Mouse (Mus musculus) forebrain, embryonic 14.5 days (tissue): ENCODE measurements at regions not wholly inside any gene's neighbourhood (a gene's known extent, or its start where the extent isn't known, plus 50 kb on each side); places are given as distances from the start of the nearest gene placed in this dataset.

Experiments
- ATAC-seq: fragments of 200-750 bp; cut with Nextera tagmentation; 2 replicates; pipeline ENCODE4 v1.8.0; 2017; ENCODE audit warnings: mild to moderate bottlenecking, moderate library complexity
- DNase-seq: peaks from one replicate; pipeline ENCODE4 v3.0.0-alpha.2; 2015; ENCODE audit warnings: low spot score
- H3K27ac ChIP-seq: fragments of 300-500 bp; sonication (generic); 2 replicates; pipeline ENCODE4 v1.5.1; 2014; ENCODE audit warnings: low read depth, mild to moderate bottlenecking, control low read depth, low read length, moderate library complexity
- H3K27me3 ChIP-seq: fragments of 300-500 bp; sonication (generic); replicated peaks from 2 replicates; pipeline ENCODE4 v1.6.1; 2014; ENCODE audit warnings: low read length, control low read depth, mixed read lengths; ENCODE audit not compliant: control insufficient read depth, insufficient read depth
- H3K36me3 ChIP-seq: fragments of 300-500 bp; sonication (generic); 2 replicates; pipeline ENCODE4 v1.6.1; 2014; ENCODE audit warnings: low read length, control low read depth; ENCODE audit not compliant: control insufficient read depth, insufficient read depth
- H3K4me1 ChIP-seq: fragments of 300-500 bp; sonication (generic); 2 replicates; pipeline ENCODE4 v1.6.1; 2014; ENCODE audit warnings: antibody characterized with exemption, low read length, control low read depth; ENCODE audit not compliant: control insufficient read depth, insufficient read depth
- H3K4me2 ChIP-seq: fragments of 300-500 bp; sonication (generic); 2 replicates; pipeline ENCODE4 v1.6.1; 2014; ENCODE audit warnings: mild to moderate bottlenecking, control low read depth, low read length
- H3K4me3 ChIP-seq: fragments of 300-500 bp; sonication (generic); 2 replicates; pipeline ENCODE4 v1.5.1; 2014; ENCODE audit warnings: low read depth, low read length, control low read depth
- H3K9ac ChIP-seq: fragments of 300-500 bp; sonication (generic); 2 replicates; pipeline ENCODE4 v1.6.1; 2014; ENCODE audit warnings: mild to moderate bottlenecking, low read length, control low read depth, moderate library complexity
- H3K9me3 ChIP-seq: fragments of 300-500 bp; sonication (generic); replicated peaks from 2 replicates; pipeline ENCODE4 v1.6.1; 2016; ENCODE audit warnings: low read length, control low read depth, mixed read lengths; ENCODE audit not compliant: control insufficient read depth
- WGBS: fragments of 180-500 bp; shearing (Covaris S2); extraction: QIAGEN DNeasy Blood & Tissue Kit; methylation state at CpG from one replicate; pipeline ENCODE4 v1.1.7; 2014; 5-methylcytosine and 5-hydroxymethylcytosine counted together

DNA sequence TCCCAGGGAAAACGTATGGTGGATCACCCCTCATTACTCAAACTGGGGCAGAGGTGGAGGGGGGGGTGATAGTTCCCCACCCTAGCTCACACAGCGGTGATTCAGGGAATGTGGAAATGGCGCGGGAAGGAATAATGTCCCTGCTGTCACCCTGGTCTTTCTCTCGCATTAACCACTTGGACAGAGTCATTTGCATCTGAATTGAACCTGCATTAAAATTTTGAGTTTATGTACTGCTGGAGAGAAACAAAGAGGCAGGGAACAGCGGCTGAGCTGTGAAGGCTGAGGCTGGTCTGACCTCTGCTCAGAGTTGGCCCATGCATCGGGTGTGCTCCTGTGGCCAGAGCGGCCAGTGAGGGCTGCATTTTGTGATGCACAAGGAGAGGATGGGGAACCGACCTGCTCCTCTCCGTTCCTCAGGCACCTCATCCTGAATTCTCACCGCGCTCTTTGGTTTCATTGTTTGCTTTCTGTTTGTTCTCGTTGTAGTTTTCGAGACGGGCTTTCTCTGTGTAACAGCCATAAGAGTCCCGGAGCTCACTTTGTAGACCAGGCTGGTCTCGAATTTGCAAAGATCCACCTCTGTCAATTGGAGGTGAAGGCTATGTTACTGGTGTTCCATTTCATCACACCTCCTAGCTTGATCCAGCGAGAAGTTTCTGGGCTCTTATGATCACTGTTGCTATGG, 458.3 kb downstream of the Vrk1 start:
- DNase-seq = peak; percentile 59
- no peaks in the 10 kb centered on the region for H3K27me3 ChIP-seq
- peaks cover 15% of the 10 kb centered on the region for H3K4me1 ChIP-seq
- peak; percentile 75 for ATAC-seq
- H3K27ac ChIP-seq = peak overlapping the region; percentile 67
- no peak overlapping the region for H3K4me3 ChIP-seq
- no peaks in the 10 kb centered on the region for H3K9me3 ChIP-seq
- H3K4me2 ChIP-seq = peak overlapping the region; percentile 21
- H3K36me3 ChIP-seq = no peaks in the 10 kb centered on the region
- WGBS = 22% methylated on average over 18 of the region's 18 CpGs
- no peak overlapping the region for H3K9ac ChIP-seq

DNA sequence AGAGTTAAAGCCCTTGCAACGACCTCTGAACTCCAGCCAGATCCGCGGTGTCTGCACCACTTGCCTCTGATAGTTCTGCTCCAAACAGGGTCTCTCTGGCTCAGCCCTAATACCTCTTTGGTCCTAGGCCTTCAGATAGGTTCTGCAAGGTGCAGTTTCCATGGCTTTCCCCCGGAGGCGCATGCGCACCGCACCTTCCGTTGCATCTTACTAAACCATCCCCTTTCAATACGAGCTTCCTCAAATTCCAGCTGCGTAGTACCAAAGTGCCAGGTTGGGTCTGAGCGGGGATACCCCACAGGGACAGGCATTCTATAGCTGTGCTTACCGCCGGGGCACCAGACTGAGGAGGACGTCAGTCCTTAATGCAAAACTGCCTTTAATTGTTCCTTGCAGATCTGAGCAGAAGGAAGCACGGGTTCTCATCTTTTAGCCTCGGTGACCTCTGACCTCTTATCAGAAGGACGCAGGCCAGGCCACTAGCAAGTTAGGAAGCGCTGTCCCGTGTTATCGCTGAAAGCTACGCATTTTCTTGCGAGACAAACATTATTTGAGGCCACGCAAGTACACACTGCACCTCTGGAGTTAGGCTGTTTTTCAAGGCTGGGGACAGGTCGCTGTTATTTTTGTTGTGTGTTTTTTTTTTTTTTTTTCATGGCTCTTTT, 464.6 kb downstream of the Vrk1 start:
- Histone ChIP-seq H3K4me3 (no peak overlapping the region), H3K27me3 (no peaks in the 10 kb centered on the region), H3K9ac (0 out of 2 replicates have a peak overlapping the region, but pooled peaks have one; percentile 10), H3K4me1 (peaks cover 17% of the 10 kb centered on the region), H3K4me2 (peak overlapping the region; percentile 12; the same call in 1 of the 2 replicates), H3K27ac (no peak overlapping the region), H3K9me3 (no peaks in the 10 kb centered on the region), H3K36me3 (no peaks in the 10 kb centered on the region)
- peak; percentile 64 for DNase-seq
- WGBS = 16% methylated on average over 24 of the region's 24 CpGs
- ATAC-seq = peak; percentile 35; the same call in 1 of the 2 replicates

DNA sequence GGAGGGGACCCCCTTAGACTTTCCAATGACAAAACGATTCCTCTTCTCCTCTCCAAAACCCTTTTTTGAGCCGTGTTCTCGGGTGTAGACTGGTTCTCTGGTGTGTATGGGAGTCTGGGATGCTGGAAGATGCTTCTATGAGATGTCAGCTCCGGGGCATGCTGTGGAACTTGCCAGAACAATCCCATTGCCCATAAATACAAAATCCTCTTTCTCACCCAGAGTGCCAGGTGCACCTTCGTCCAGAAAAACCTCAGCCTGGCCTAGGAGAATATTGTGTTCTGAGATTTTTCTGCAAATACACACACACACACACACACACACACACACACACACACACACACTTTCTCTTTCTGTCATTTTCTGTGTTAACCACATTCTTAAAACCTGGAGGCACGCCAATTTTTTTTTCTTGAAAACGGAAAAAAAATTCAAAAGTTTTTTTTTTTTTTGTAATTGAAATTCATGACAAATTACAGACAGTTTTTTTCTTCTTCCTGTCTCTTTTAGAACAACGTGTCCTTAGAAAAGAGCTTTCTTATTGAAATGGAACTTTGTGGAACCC, 465.5 kb downstream of the Vrk1 start:
- 56% methylated on average over 8 of the region's 8 CpGs for WGBS
- ATAC-seq (no peak), DNase-seq (peak; percentile 44)
- Histone ChIP-seq H3K27me3 (no peaks in the 10 kb centered on the region), H3K4me1 (peaks cover 21% of the 10 kb centered on the region), H3K27ac (no peak overlapping the region), H3K4me2 (no peak overlapping the region), H3K36me3 (no peaks in the 10 kb centered on the region), H3K4me3 (no peak overlapping the region), H3K9ac (no peak overlapping the region), H3K9me3 (no peaks in the 10 kb centered on the region)

GRCm38 (mm10) chr12:106477040-106477665, 467.1 kb downstream of the Vrk1 start:
- no peaks in the 10 kb centered on the region for H3K9me3 ChIP-seq
- H3K27ac ChIP-seq = peak overlapping the region; percentile 65; the same call in 1 of the 2 replicates
- no peak overlapping the region for H3K9ac ChIP-seq
- 17% methylated on average over 8 of the region's 8 CpGs for WGBS
- H3K4me3 ChIP-seq = no peak overlapping the region
- H3K36me3 ChIP-seq = no peaks in the 10 kb centered on the region
- ATAC-seq (no peak), DNase-seq (peak; percentile 56)
- H3K27me3 ChIP-seq = no peaks in the 10 kb centered on the region
- peak overlapping the region; percentile 50; the same call in 1 of the 2 replicates for H3K4me2 ChIP-seq
- H3K4me1 ChIP-seq = peaks cover 31% of the 10 kb centered on the region

GRCm38 (mm10) chr12:106477731-106478130, 467.7 kb downstream of the Vrk1 start:
- WGBS = 17% methylated on average over 4 of the region's 4 CpGs
- peak overlapping the region; percentile 46; the same call in 1 of the 2 replicates for H3K9ac ChIP-seq
- H3K4me1 ChIP-seq = peaks cover 37% of the 10 kb centered on the region
- peak overlapping the region; percentile 65 for H3K27ac ChIP-seq
- no peaks in the 10 kb centered on the region for H3K36me3 ChIP-seq
- H3K9me3 ChIP-seq = no peaks in the 10 kb centered on the region
- H3K27me3 ChIP-seq = no peaks in the 10 kb centered on the region
- DNase-seq (no peak), ATAC-seq (no peak)
- H3K4me2 ChIP-seq = peak overlapping the region; percentile 50
- peak overlapping the region; percentile 20; the same call in 1 of the 2 replicates for H3K4me3 ChIP-seq

DNA sequence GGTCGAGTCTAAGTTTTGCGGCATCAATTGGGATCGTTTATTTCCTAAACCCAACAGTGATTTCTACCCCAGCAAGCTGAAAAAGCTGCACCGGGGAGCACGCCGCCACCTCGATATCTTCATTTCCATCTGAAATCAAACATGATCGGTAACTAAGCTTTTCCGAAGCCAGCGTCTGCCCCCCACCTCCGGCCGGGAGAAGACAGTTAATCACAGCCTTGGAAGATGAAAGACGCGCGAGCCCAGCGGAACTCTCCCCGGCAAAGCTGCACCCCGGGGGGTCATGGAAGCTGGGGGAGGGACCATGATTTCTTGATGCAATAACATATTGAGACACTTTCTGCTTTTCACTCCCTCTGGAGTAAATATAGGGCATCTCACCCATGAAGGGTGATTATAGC, 468.4 kb downstream of the Vrk1 start:
- peak overlapping the region; percentile 20 for H3K4me3 ChIP-seq

DNA sequence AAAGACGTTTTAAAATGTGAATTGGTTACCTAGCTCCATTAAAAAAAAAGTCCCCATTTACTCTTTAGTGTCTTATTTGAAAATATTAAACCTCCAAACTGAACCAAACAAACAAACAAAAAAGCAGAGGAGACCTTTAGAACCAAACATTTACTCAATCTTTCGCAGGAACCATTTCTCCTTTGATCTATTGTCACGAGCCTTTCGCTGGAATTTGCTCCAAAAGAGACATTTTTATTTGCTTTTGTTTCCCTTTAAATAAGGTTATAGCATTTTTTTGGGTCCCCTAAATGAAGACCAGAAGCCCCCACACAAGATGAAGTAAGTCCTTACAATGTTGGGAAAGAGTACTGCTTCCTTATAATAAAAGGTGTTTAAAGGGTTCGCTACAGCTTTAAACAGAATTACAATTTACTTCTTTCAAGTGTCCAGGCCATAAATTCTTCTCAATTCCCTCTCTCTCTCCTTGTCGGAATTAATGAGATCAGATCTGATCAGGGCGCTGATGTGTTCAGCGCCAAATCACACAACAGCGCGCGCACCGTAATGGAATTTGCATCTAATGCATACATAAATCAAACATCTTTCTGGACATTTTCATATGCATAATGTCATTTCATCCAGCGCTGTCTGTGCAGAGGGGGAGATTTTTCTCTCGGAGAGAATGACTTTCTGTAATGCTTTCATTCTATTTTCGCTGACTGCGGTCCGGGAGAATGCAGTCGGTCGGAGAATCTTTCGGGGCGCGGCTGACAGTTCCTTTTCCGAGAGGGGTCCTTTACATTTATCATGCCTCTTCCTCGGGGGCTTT, 469.2 kb downstream of the Vrk1 start:
- H3K27ac ChIP-seq = peak overlapping the region; percentile 76
- H3K9me3 ChIP-seq = no peaks in the 10 kb centered on the region
- peak; percentile 35 for ATAC-seq
- H3K4me3 ChIP-seq = peak overlapping the region; percentile 23
- H3K4me1 ChIP-seq = peaks cover 38% of the 10 kb centered on the region
- peak overlapping the region; percentile 44 for H3K9ac ChIP-seq
- H3K4me2 ChIP-seq = peak overlapping the region; percentile 50
- no peaks in the 10 kb centered on the region for H3K36me3 ChIP-seq
- peak; percentile 79 for DNase-seq
- no peaks in the 10 kb centered on the region for H3K27me3 ChIP-seq
- WGBS = under 1% methylated on average over 24 of the region's 24 CpGs

More for the DNA sequence above, 468.4 kb downstream of the Vrk1 start:
- peak overlapping the region; percentile 46; the same call in 1 of the 2 replicates for H3K9ac ChIP-seq
- DNase-seq = peak; percentile 62
- no peak for ATAC-seq
- H3K4me1 ChIP-seq = peaks cover 38% of the 10 kb centered on the region
- no peaks in the 10 kb centered on the region for H3K36me3 ChIP-seq
- H3K27ac ChIP-seq = peak overlapping the region; percentile 65
- H3K4me2 ChIP-seq = peak overlapping the region; percentile 50
- no peaks in the 10 kb centered on the region for H3K9me3 ChIP-seq
- 1% methylated on average over 18 of the region's 18 CpGs for WGBS
- H3K27me3 ChIP-seq = no peaks in the 10 kb centered on the region

DNA sequence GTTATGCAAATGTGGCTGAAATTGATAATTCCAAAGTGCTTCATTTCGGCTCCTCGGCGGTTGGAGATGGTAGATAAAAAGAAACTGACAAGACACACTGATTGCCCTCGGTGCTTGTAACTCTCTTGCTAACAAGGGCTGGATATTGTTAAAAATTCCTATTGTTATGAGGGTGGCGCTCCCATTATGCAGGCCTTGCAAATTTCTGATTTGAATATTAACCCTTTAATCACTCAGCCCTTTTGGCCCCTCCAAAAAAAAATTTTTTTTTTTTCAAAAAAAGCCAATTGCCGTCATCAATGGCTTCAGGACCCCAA, 469.8 kb downstream of the Vrk1 start:
- Histone ChIP-seq H3K4me3 (peak overlapping the region; percentile 23), H3K4me1 (peaks cover 33% of the 10 kb centered on the region), H3K4me2 (peak overlapping the region; percentile 50), H3K9ac (peak overlapping the region; percentile 44; the same call in 1 of the 2 replicates), H3K27ac (peak overlapping the region; percentile 76; the same call in 1 of the 2 replicates), H3K27me3 (no peaks in the 10 kb centered on the region), H3K9me3 (no peaks in the 10 kb centered on the region), H3K36me3 (no peaks in the 10 kb centered on the region)
- ATAC-seq = peak; percentile 45; the same call in 1 of the 2 replicates
- DNase-seq = peak; percentile 78
- WGBS = 5% methylated on average over 6 of the region's 6 CpGs
